Mouse (Mus musculus) brain, adult 10 weeks (tissue): ENCODE results near the gene Hes7. TPM values are rescaled to one million over a fixed set of nuclear protein-coding genes. Genes with fewer than 3 reads are reported as not detected.

Source experiments
- polyA plus RNA-seq: library from polyadenylated mRNA; stranded (reverse); fragments of 350-450 nt; fragmentation: Illumina TruSeq; extraction: RNeasy Lipid Tissue Mini Kit (QIAGEN cat#74804); gene quantifications from one replicate; pipeline ENCODE4 v1.2.3, GENCODE M21; 2015; ENCODE audit warnings: low read depth, low replicate concordance

The Hes7 gene
- polyA plus RNA-seq, result 0.58 TPM

GRCm38 (mm10) chr11:69120221-69121000 lies at the start of gene Hes7:
Hes7 (plus strand) TSS chr11:69120404.

GRCm38 (mm10) chr11:69070590-69071222 lies 49.5 kb upstream of the Hes7 start, which contains the start of gene Tmem107:
Tmem107 (plus strand) TSS chr11:69070806.

GRCm38 (mm10) chr11:69088103-69088855 lies 31.9 kb upstream of the Hes7 start, which contains the start of gene Vamp2:
Vamp2 (plus strand) TSS chr11:69088490.

GRCm38 (mm10) chr11:69094697-69095429 lies 25.3 kb upstream of the Hes7 start, which contains the start of gene Per1:
Per1 (plus strand) TSS chr11:69095217.

GRCm38 (mm10) chr11:69122336-69122951 lies 2.2 kb downstream of the Hes7 start, which contains the start of gene 9130213A22Rik:
9130213A22Rik (minus strand) TSS chr11:69122589.

GRCm38 (mm10) chr11:69125852-69125918 lies 5.5 kb downstream of the Hes7 start, which contains the start of gene Aloxe3:
Aloxe3 (plus strand) TSS chr11:69125896.

GRCm38 (mm10) chr11:69156800-69157199 lies 36.6 kb downstream of the Hes7 start, which contains the start of gene Alox12b:
Alox12b (plus strand) TSS chr11:69156989.

Other genes starting within 250 kb of the Hes7 start
- 127 TPM for gene Ndel1, start 248.5 kb upstream of the Hes7 start, polyA plus RNA-seq
- not detected for gene Rnf222, start 231.9 kb upstream of the Hes7 start, polyA plus RNA-seq
- 2,040 TPM for gene Rpl26, start 218.8 kb upstream of the Hes7 start, polyA plus RNA-seq
- gene Odf4, start 193.3 kb upstream of the Hes7 start, polyA plus RNA-seq, result 1.1 TPM
- 16.4 TPM for gene Arhgef15, start 162.9 kb upstream of the Hes7 start, polyA plus RNA-seq
- 6.2 TPM for gene Slc25a35, start 152.3 kb upstream of the Hes7 start, polyA plus RNA-seq
- 41.5 TPM for gene Rangrf, start 145.2 kb upstream of the Hes7 start, polyA plus RNA-seq
- gene Pfas, start 111.9 kb upstream of the Hes7 start, polyA plus RNA-seq, result 11.4 TPM
- gene Ctc1, start 104.5 kb upstream of the Hes7 start, polyA plus RNA-seq, result 35.5 TPM
- 0.54 TPM for gene Aurkb, start 74.8 kb upstream of the Hes7 start, polyA plus RNA-seq
- gene Borcs6, start 60.7 kb upstream of the Hes7 start, polyA plus RNA-seq, result 25.8 TPM
- 25.6 TPM for gene Tmem107, start 49.6 kb upstream of the Hes7 start, polyA plus RNA-seq
- 1,029 TPM for gene Vamp2, start 31.9 kb upstream of the Hes7 start, polyA plus RNA-seq
- 47.8 TPM for gene Per1, start 25.2 kb upstream of the Hes7 start, polyA plus RNA-seq
- gene 9130213A22Rik, start 2.2 kb downstream of the Hes7 start, polyA plus RNA-seq, result 0.67 TPM
- gene Aloxe3, start 5.5 kb downstream of the Hes7 start, polyA plus RNA-seq, result 3.9 TPM
- 4.0 TPM for gene Alox12b, start 36.6 kb downstream of the Hes7 start, polyA plus RNA-seq
- gene Alox8, start 77.4 kb downstream of the Hes7 start, polyA plus RNA-seq, result 3.5 TPM
- gene Gucy2e, start 116.6 kb downstream of the Hes7 start, polyA plus RNA-seq, result 1.1 TPM
- 16.5 TPM for gene Cntrob, start 203.4 kb downstream of the Hes7 start, polyA plus RNA-seq
- gene Trappc1, start 203.6 kb downstream of the Hes7 start, polyA plus RNA-seq, result 92.5 TPM
- gene Kcnab3, start 205.9 kb downstream of the Hes7 start, polyA plus RNA-seq, result 83.2 TPM
- gene Rnf227, start 220.1 kb downstream of the Hes7 start, polyA plus RNA-seq, result 217 TPM
- gene Chd3, start 249.0 kb downstream of the Hes7 start, polyA plus RNA-seq, result 218 TPM